Mouse (Mus musculus): Measurements from ENCODE around the gene Acbd4.

DNA sequence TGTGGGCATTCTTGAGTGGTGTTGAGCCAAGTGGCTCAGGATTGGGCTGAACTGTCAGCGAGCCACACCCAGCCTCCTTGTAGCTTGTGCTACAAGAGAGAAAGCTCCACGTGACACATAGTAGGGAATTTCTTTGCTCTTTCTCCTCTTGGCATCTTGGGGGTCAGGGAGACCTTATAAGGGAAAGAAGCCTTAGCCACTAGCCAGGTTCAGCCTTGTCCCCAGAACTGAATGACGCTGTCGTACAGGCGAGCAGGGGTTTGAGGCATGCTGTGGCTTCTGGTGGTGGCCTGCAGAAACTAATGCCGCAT, 34.5 kb upstream of the Acbd4 start:
- TF ChIP-seq CTCF (IDR thresholded peaks at IDR 0.05; ENCODE audit: low read depth) = no peak
- no peak for TF ChIP-seq EP300 (IDR thresholded peaks at IDR 0.05; ENCODE audit: low read depth)

All from heart, postnatal 0 days (tissue).